Mouse (Mus musculus) liver, embryonic 11.5 days (tissue): Measurements from ENCODE around the gene Rab6a. TPM values are rescaled to one million over a fixed set of nuclear protein-coding genes. Genes with fewer than 3 reads are reported as not detected.
A peak's percentile ranks its signal among the peaks of the same experiment; 100 is the strongest.

Experiments
- ATAC-seq: fragments of 200-750 bp; cut with Nextera tagmentation; replicated peaks from 2 replicates; pipeline ENCODE4 v1.8.0; 2017; ENCODE audit warnings: moderate number of reproducible peaks, mild to moderate bottlenecking, moderate TSS enrichment, moderate library complexity; ENCODE audit not compliant: low FRiP score
- DNase-seq: peaks from one replicate; pipeline ENCODE4 v3.0.0-alpha.2; 2017; ENCODE audit warnings: low spot score
- H3K27ac ChIP-seq: fragments of 300-500 bp; sonication (generic); 2 replicates; pipeline ENCODE4 v1.5.1; 2014; ENCODE audit warnings: mild to moderate bottlenecking, low read depth, low read length, control low read depth
- H3K27me3 ChIP-seq: fragments of 300-500 bp; sonication (generic); replicated peaks from 2 replicates; pipeline ENCODE4 v1.6.1; 2014; ENCODE audit warnings: low read length, mixed read lengths; ENCODE audit not compliant: control insufficient read depth, insufficient read depth
- H3K36me3 ChIP-seq: fragments of 300-500 bp; sonication (generic); 2 replicates; pipeline ENCODE4 v1.6.1; 2014; ENCODE audit warnings: mild to moderate bottlenecking, low read length, moderate library complexity, mixed read lengths; ENCODE audit not compliant: control insufficient read depth, insufficient read depth
- H3K4me1 ChIP-seq: fragments of 300-500 bp; sonication (generic); replicated peaks from 2 replicates; pipeline ENCODE4 v1.6.1; 2014; ENCODE audit warnings: low read length, mixed read lengths; ENCODE audit not compliant: control insufficient read depth, insufficient read depth
- H3K4me2 ChIP-seq: fragments of 300-500 bp; sonication (generic); 2 replicates; pipeline ENCODE4 v1.6.1; 2014; ENCODE audit warnings: mild to moderate bottlenecking, control low read depth, moderate library complexity
- H3K4me3 ChIP-seq: fragments of 300-500 bp; sonication (generic); 2 replicates; pipeline ENCODE4 v1.5.1; 2014; ENCODE audit warnings: low read depth, low read length, control low read depth
- H3K9ac ChIP-seq: fragments of 300-500 bp; sonication (generic); 2 replicates; pipeline ENCODE4 v1.6.1; 2014; ENCODE audit warnings: low read depth, low read length, control low read depth
- H3K9me3 ChIP-seq: fragments of 300-500 bp; sonication (generic); 2 replicates; pipeline ENCODE4 v1.6.1; 2016; ENCODE audit warnings: low read length, inconsistent platforms, mixed read lengths; ENCODE audit not compliant: control insufficient read depth
- WGBS: fragments of 180-500 bp; shearing (Covaris S2); extraction: QIAGEN DNeasy Blood & Tissue Kit; methylation state at CpG from one replicate; pipeline ENCODE4 v1.1.7; 2014; 5-methylcytosine and 5-hydroxymethylcytosine counted together
- polyA plus RNA-seq: library from polyadenylated mRNA; unstranded; fragments of >200 nt; fragmentation: Nextera tagmentation; extraction: Ambion mirVana; gene quantifications from 2 replicates; pipeline ENCODE4 v1.2.1, GENCODE M21; 2014

Rab6a gene
- polyA plus RNA-seq, 1 experiment from 2014 or later, result 81.6 TPM

GRCm38 (mm10) chr7:100662231-100662630 is 55.0 kb downstream of the Rab6a start, which contains the start of gene Plekhb1:
Plekhb1 (minus strand) TSS chr7:100662414.
- no peaks in the 10 kb centered on the region for H3K27me3 ChIP-seq
- no peaks in the 10 kb centered on the region for H3K9me3 ChIP-seq
- no peak for DNase-seq
- no peaks in the 10 kb centered on the region for H3K36me3 ChIP-seq
- H3K27ac ChIP-seq, result no peak within 1 kb of the TSS
- no peak within 1 kb of the TSS for H3K9ac ChIP-seq
- H3K4me1 ChIP-seq, result 0 out of 2 replicates have a peak, but pooled peaks cover 9% of the 10 kb centered on the region
- H3K4me2 ChIP-seq, result peak within 1 kb of the TSS; percentile 4; the same call in 1 of the 2 replicates
- H3K4me3 ChIP-seq, result no peak within 1 kb of the TSS
- no peak for ATAC-seq
- 77% methylated on average over 8 of the region's 8 CpGs for WGBS

GRCm38 (mm10) chr7:100663190-100663589 is 56.0 kb downstream of the Rab6a start:
- H3K27me3 ChIP-seq, result no peaks in the 10 kb centered on the region
- 4% methylated on average over 13 of the region's 13 CpGs for WGBS
- DNase-seq, result peak; percentile 81
- no peaks in the 10 kb centered on the region for H3K9me3 ChIP-seq
- H3K27ac ChIP-seq, result no peak overlapping the region
- peak overlapping the region; percentile 4; the same call in 1 of the 2 replicates for H3K4me2 ChIP-seq
- H3K9ac ChIP-seq, result no peak overlapping the region
- ATAC-seq, result peak; percentile 82
- 0 out of 2 replicates have a peak, but pooled peaks cover 8% of the 10 kb centered on the region for H3K4me1 ChIP-seq
- H3K36me3 ChIP-seq, result no peaks in the 10 kb centered on the region
- H3K4me3 ChIP-seq, result no peak overlapping the region

- Histone ChIP-seq H3K9ac (no peak overlapping the region), H3K4me1 (0 out of 2 replicates have a peak, but pooled peaks cover 7% of the 10 kb centered on the region), H3K27ac (no peak overlapping the region), H3K36me3 (no peaks in the 10 kb centered on the region), H3K9me3 (no peaks in the 10 kb centered on the region), H3K4me3 (no peak overlapping the region), H3K4me2 (no peak overlapping the region; the same call in 1 of the 2 replicates), H3K27me3 (no peaks in the 10 kb centered on the region)
- WGBS, result 63% methylated on average over 11 of the region's 11 CpGs
- DNase-seq, result no peak
- no peak for ATAC-seq
These were observed 56.6 kb downstream of the Rab6a start for GRCm38 (mm10) chr7:100663729-100664304.

DNA sequence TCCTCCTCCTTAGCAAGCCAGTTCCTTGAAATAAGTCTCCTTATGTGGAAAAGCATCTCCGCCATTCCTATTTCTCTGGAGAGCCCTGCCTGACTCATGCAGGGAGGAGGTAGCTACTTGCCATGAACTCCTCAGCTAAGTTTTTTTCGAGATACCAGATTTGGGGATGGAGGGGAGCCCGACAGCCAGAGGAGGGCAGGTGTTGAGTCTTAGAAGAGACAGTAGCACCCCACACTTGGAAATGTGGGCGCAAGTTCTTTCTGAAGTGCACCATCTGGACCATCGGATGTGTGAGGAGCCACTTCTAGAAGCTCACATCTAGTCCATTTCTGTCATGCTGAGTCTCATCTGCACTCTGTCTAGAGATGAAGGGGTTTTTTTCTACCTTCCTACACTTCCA is 63.4 kb downstream of the Rab6a start:
- 86% methylated on average over 5 of the region's 5 CpGs for WGBS
- Histone ChIP-seq H3K9me3 (no peaks in the 10 kb centered on the region), H3K36me3 (no peaks in the 10 kb centered on the region), H3K4me1 (no peaks in the 10 kb centered on the region), H3K4me2 (no peak overlapping the region), H3K27ac (no peak overlapping the region), H3K27me3 (no peaks in the 10 kb centered on the region; the same call in 1 of the 2 replicates), H3K4me3 (no peak overlapping the region), H3K9ac (no peak overlapping the region)
- DNase-seq, result no peak
- no peak for ATAC-seq

- no peaks in the 10 kb centered on the region; the same call in 1 of the 2 replicates for H3K27me3 ChIP-seq
- WGBS, result 70% methylated on average over 7 of the region's 7 CpGs
- ATAC-seq (no peak), DNase-seq (no peak)
- H3K9ac ChIP-seq, result no peak overlapping the region
- no peak overlapping the region for H3K27ac ChIP-seq
- no peaks in the 10 kb centered on the region for H3K36me3 ChIP-seq
- no peak overlapping the region for H3K4me2 ChIP-seq
- no peaks in the 10 kb centered on the region for H3K9me3 ChIP-seq
- H3K4me3 ChIP-seq, result no peak overlapping the region
- no peaks in the 10 kb centered on the region for H3K4me1 ChIP-seq
These were observed 66.2 kb downstream of the Rab6a start for GRCm38 (mm10) chr7:100673452-100673851.

GRCm38 (mm10) chr7:100674941-100675340 is 67.7 kb downstream of the Rab6a start:
- H3K4me1 ChIP-seq, result no peaks in the 10 kb centered on the region
- no peaks in the 10 kb centered on the region for H3K9me3 ChIP-seq
- H3K9ac ChIP-seq, result no peak overlapping the region
- H3K27ac ChIP-seq, result no peak overlapping the region
- WGBS, result 83% methylated on average over 2 of the region's 2 CpGs
- H3K27me3 ChIP-seq, result no peaks in the 10 kb centered on the region; the same call in 1 of the 2 replicates
- no peaks in the 10 kb centered on the region for H3K36me3 ChIP-seq
- no peak overlapping the region for H3K4me3 ChIP-seq
- ATAC-seq (no peak), DNase-seq (no peak)
- no peak overlapping the region for H3K4me2 ChIP-seq

DNA sequence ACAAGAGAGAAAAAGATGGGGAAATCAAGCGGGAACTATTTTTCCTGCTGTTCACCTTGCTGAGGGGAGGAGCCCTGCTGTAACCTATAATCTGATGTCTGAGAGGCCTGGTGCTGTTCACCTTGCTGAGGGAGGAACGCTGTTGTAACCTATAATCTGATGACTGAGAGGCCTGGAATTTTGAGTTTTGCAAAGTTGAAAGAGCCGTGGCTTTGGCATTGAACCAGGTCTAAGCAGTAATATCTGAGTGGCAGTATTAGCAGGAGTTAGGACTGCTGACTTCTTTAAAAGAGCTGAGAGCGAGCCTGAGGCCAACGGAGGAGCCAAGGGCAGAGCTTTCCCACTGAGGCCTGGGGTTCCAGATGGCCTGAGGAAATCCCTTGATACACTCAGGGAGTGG is 70.8 kb downstream of the Rab6a start:
- Histone ChIP-seq H3K9ac (no peak overlapping the region), H3K4me3 (no peak overlapping the region), H3K4me1 (no peaks in the 10 kb centered on the region), H3K4me2 (no peak overlapping the region), H3K36me3 (no peaks in the 10 kb centered on the region), H3K9me3 (no peaks in the 10 kb centered on the region), H3K27me3 (no peaks in the 10 kb centered on the region; the same call in 1 of the 2 replicates), H3K27ac (no peak overlapping the region)
- 80% methylated on average over 5 of the region's 5 CpGs for whole genome bisulfite sequencing
- ATAC-seq (no peak), DNase-seq (no peak)

GRCm38 (mm10) chr7:100678948-100679880 is 72.0 kb downstream of the Rab6a start:
- H3K4me3 ChIP-seq, result no peak overlapping the region
- DNase-seq (no peak), ATAC-seq (no peak)
- H3K4me2 ChIP-seq, result no peak overlapping the region
- H3K4me1 ChIP-seq, result no peaks in the 10 kb centered on the region
- WGBS, result 64% methylated on average over 15 of the region's 15 CpGs
- H3K9me3 ChIP-seq, result no peaks in the 10 kb centered on the region
- no peaks in the 10 kb centered on the region for H3K36me3 ChIP-seq
- no peak overlapping the region for H3K27ac ChIP-seq
- no peaks in the 10 kb centered on the region for H3K27me3 ChIP-seq
- H3K9ac ChIP-seq, result no peak overlapping the region
